In the genomic region with DNA sequence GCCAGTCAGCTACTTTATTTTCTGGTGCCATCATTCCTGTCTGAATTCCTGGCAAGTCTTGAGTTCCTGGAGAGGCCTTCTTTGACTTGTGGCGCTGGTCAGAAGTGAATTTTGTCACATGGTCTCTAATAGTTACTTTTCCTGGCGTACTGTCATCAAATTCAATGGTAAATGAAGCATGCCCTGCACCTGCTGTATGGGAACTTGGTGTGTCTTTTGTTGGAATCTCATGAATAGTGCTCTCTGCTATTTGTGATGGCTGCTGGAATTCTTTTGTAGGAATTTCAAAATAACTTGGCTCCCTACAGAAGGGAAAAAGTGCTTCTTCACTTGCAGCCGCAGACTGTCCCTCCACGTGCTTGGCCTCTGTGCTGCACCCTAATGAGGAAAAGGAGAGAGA, we compare ENCODE assay signal across 23 mouse cellular contexts. TPM values are rescaled to one million over a fixed set of nuclear protein-coding genes. Genes with fewer than 3 reads are reported as not detected.
A peak's percentile ranks its signal among the peaks of the same experiment; 100 is the strongest.
DNase-seq lines count a peak whose midpoint lies in the region; ATAC-seq and TF ChIP-seq lines count a peak whose summit lies in the region.
"Had no signal": no experiment of that assay in that cellular context is flagged by ENCODE, and none has a peak within 500 bp of the region (broad histone marks: within the 10 kb centered on the region; RNA-seq: fewer than 3 reads in every experiment).

No protein-coding gene starts in this region.

- no peak for TF ChIP-seq POLR2A in kidney, adult 2 months (IDR thresholded peaks at IDR 0.05; ENCODE audit: low read depth, low read length)

- no peaks in the 10 kb centered on the region for H3K4me1 ChIP-seq in kidney, adult 2 months (ENCODE audit: control insufficient read depth, insufficient read depth, low read length)
- no peaks in the 10 kb centered on the region for H3K4me1 ChIP-seq in kidney, embryonic 14.5 days (ENCODE audit: control insufficient read depth, insufficient read depth, low read length)
- H3K4me1 ChIP-seq: embryonic facial prominence, embryonic 13.5 days; forebrain, embryonic 10.5 days; forebrain, embryonic 13.5 days; hindbrain, embryonic 12.5 days had no signal

- ATAC-seq in kidney, embryonic 14.5 days (ENCODE audit: low FRiP score, low TSS enrichment) = no peak
- ATAC-seq in Patski = peak; percentile 65
- ATAC-seq: CD4-positive, CD25-positive, alpha-beta regulatory T cell, adult 4 months; forebrain, embryonic 13.5 days; forebrain, embryonic 16.5 days; hindbrain, embryonic 16.5 days; inflammation-experienced regulatory T-cells, adult 6 months had no signal

- no peak overlapping the region for H3K4me2 ChIP-seq in kidney, embryonic 14.5 days (replicated peaks; ENCODE audit: low read depth, low read length)
- H3K4me2 ChIP-seq: embryonic facial prominence, embryonic 13.5 days; forebrain, embryonic 13.5 days; heart, embryonic 11.5 days; hindbrain, embryonic 12.5 days had no signal

- CTCF ChIA-PET in Patski (lab: Charles Lee) = interaction anchor here (0.9 to 2.4 kb wide), 2 partner anchors 12 to 16 kb away, joined by 4 to 7 read pairs; no protein-coding TSS in a partner anchor

- WGBS in kidney, adult 2 months = 75% methylated on average over 4 of the region's 4 CpGs
- 93% methylated on average over 4 of the region's 4 CpGs for WGBS in kidney, embryonic 14.5 days

- in situ Hi-C loops in Patski (cut with MboI; ENCODE audit: low pct_unique_long_range_greater_than_20kb) = no loop called here

- no peak for TF ChIP-seq CTCF in kidney, adult 2 months (conservative IDR thresholded peaks at IDR 0.05; ENCODE audit: insufficient read depth, insufficient read length, low read depth, low read length)
- TF ChIP-seq CTCF in Patski (IDR thresholded peaks at IDR 0.05) = no peak

- peak; percentile 3 for DNase-seq in kidney, adult 2 months
- peak; percentile 99 for DNase-seq in Muller cell, postnatal 12 days (ENCODE audit: inconsistent ontology term)
- no peak for DNase-seq in Patski (ENCODE audit: low read depth, low spot score)
- DNase-seq in right cerebral cortex, postnatal 4 days = no peak
- no peak for DNase-seq in gastrocnemius, postnatal 10 days
- DNase-seq: adrenal gland, postnatal 10 days; adrenal gland, postnatal 36 days; cerebellum, adult 11 months; cerebellum, adult 2 months; cerebellum, adult 9-11 months; cerebellum, postnatal 25 days; gastrocnemius, postnatal 14 days; heart, adult 11 months had no signal

- no peak overlapping the region for H3K9ac ChIP-seq in kidney, embryonic 14.5 days (ENCODE audit: low read depth, low read length)
- H3K9ac ChIP-seq: embryonic facial prominence, embryonic 13.5 days; forebrain, embryonic 13.5 days; hindbrain, embryonic 12.5 days had no signal

- no peaks in the 10 kb centered on the region for H3K9me3 ChIP-seq in kidney, embryonic 14.5 days (ENCODE audit: control insufficient read depth, low read length)
- H3K9me3 ChIP-seq: embryonic facial prominence, embryonic 13.5 days; forebrain, embryonic 10.5 days; forebrain, embryonic 13.5 days; hindbrain, embryonic 12.5 days had no signal

- no peak overlapping the region for H3K4me3 ChIP-seq in kidney, adult 2 months (ENCODE audit: insufficient read depth, low read depth, low read length)
- H3K4me3 ChIP-seq in kidney, embryonic 14.5 days (ENCODE audit: low read length) = no peak overlapping the region
- H3K4me3 ChIP-seq: embryonic facial prominence, embryonic 13.5 days; forebrain, embryonic 10.5 days; forebrain, embryonic 13.5 days; hindbrain, embryonic 12.5 days had no signal

- no peaks in the 10 kb centered on the region for H3K27me3 ChIP-seq in kidney, adult 2 months (replicated peaks; ENCODE audit: control insufficient read depth, insufficient read depth, low read length)
- no peaks in the 10 kb centered on the region for H3K27me3 ChIP-seq in kidney, embryonic 14.5 days (ENCODE audit: control insufficient read depth, insufficient read depth, low read length)
- no peaks in the 10 kb centered on the region for H3K27me3 ChIP-seq in Patski
- H3K27me3 ChIP-seq: embryonic facial prominence, embryonic 13.5 days; forebrain, embryonic 13.5 days; hindbrain, embryonic 12.5 days had no signal

- H3K27ac ChIP-seq in kidney, adult 2 months (ENCODE audit: insufficient read depth, low read depth, low read length) = no peak overlapping the region
- H3K27ac ChIP-seq in kidney, embryonic 14.5 days (ENCODE audit: low read depth, low read length) = no peak overlapping the region
- H3K27ac ChIP-seq: embryonic facial prominence, embryonic 13.5 days; forebrain, embryonic 10.5 days; forebrain, embryonic 13.5 days; hindbrain, embryonic 12.5 days had no signal

- POLR2A ChIA-PET in Patski (lab: Charles Lee) = no interaction called here

- H3K36me3 ChIP-seq in kidney, adult 2 months (ENCODE audit: control insufficient read depth, insufficient read depth, low read length) = peaks cover 2% of the 10 kb centered on the region; the same call in 1 of the 2 replicates
- H3K36me3 ChIP-seq in kidney, embryonic 14.5 days (ENCODE audit: control insufficient read depth, insufficient read depth, low read length) = peaks cover 39% of the 10 kb centered on the region

RNA-seq across cellular contexts. Expression of a gene that starts 39.3 kb away (rescaled TPM):
- polyA plus RNA-seq in kidney, adult 2 months (2012; rRNA removed) = 2.9 and 3.2 TPM in 2 replicates
- 18.8 and 32.2 TPM in 2 replicates for polyA plus RNA-seq in kidney, embryonic 14.5 days (2014; fragmentation: Nextera tagmentation; extraction: Ambion mirVana)
- 37.4 TPM for polyA plus RNA-seq in Patski (2021)
- 10 to 100 TPM; 23.6 to 32.7 TPM for total RNA-seq in gastrocnemius, postnatal 10 days (2021)

RNA-seq across cellular contexts. Expression of a gene that starts 39.9 kb away (rescaled TPM):
- polyA plus RNA-seq in kidney, adult 2 months (2012; rRNA removed) = 12.8 and 13.3 TPM in 2 replicates
- 17.0 and 17.6 TPM in 2 replicates for polyA plus RNA-seq in kidney, embryonic 14.5 days (2014; fragmentation: Nextera tagmentation; extraction: Ambion mirVana)
- polyA plus RNA-seq in Patski (2021) = 25.1 TPM
- 1 to 10 TPM; 7.2 to 7.6 TPM for total RNA-seq in gastrocnemius, postnatal 10 days (2021)

Comparison
In these comparisons a context has a peak if more than half of its experiments do, and no peak if none do; other contexts are left out.
1. DNase-seq: peak in kidney, adult 2 months (single experiment) and Muller cell, postnatal 12 days (single experiment); none in Patski (single experiment), right cerebral cortex, postnatal 4 days (single experiment) and gastrocnemius, postnatal 10 days (single experiment).